Mouse (Mus musculus): ENCODE data around the gene Zbtb16.

GRCm38 (mm10) chr9:48721655-48722054 lies 114.4 kb downstream of the Zbtb16 start:
- TF ChIP-seq POLR2A (IDR thresholded peaks at IDR 0.05; ENCODE audit: low read depth, low read length) (no peak), CTCF (conservative IDR thresholded peaks at IDR 0.05; ENCODE audit: insufficient read depth, insufficient read length, low read depth, low read length) (no peak)

Data from kidney, adult 2 months (tissue).